Mouse (Mus musculus): ENCODE data around the gene Mab21l3.

DNA sequence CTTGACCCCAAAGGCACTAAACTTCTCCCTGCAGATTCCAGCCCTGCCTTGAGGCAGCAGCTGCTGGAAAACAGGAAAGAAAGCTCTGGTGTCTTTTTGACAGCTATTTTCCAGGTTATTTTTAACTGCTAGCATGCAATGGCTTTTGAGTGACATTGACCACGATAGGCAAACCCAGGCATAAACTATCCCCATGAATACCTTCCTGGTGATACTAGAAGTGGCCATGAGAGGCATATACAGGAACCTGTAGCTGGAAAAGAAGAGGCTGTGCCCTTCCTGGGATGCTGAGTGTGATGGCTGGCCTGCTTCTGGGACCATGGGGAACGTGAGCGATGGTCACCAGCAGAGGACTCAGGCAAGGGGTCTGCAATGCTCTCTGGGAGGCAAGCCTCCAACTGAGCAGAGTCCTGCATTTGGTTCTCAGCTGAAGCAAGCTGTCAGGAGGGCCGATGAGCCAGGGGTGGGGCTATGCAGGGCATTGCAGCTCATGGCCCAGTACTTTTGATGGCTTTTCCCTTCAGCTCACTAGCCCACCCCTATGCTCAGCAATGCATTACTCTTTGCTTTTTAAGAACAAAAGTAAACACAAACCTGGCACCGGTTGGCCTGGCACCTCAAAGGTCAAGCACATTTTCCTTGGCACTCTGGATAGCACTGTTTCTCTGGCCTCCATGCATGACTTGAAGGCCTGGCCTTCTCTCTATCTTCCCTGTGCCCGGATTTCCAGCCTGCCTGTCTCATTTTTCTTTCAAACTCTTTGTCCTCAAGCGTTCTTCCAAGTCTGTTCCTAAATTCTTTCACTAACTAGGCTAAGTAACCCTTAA lies 27.9 kb upstream of the Mab21l3 start:
- TF ChIP-seq CTCF (IDR thresholded peaks at IDR 0.05; ENCODE audit: low read depth, low read length) (no peak), POLR2A (IDR thresholded peaks at IDR 0.05; ENCODE audit: borderline replicate concordance, low read depth, low read length) (no peak)
